Mouse (Mus musculus) heart, adult 2 months (tissue): ENCODE data around the gene Ldb1. TPM values are rescaled to one million over a fixed set of nuclear protein-coding genes. Genes with fewer than 3 reads are reported as not detected.

Source experiments
- DNase-seq, 2 experiments: peaks; one replicate each; pipeline ENCODE4 v3.0.0; 2021
- H3K27ac ChIP-seq: fragments of 200-600 bp; 2 replicates; pipeline ENCODE4 v1.8.1; 2022
- H3K27me3 ChIP-seq: fragments of 200-500 bp; 2 replicates; pipeline ENCODE4 v1.6.1; 2012; ENCODE audit warnings: mild to moderate bottlenecking, low read length, inconsistent platforms, mixed read lengths; ENCODE audit not compliant: control insufficient read depth, insufficient read depth
- H3K36me3 ChIP-seq: fragments of 200-500 bp; 2 replicates; pipeline ENCODE4 v1.6.1; 2012; ENCODE audit warnings: low read length, inconsistent platforms; ENCODE audit not compliant: control insufficient read depth, insufficient read depth
- H3K4me1 ChIP-seq: fragments of 200-500 bp; 2 replicates; pipeline ENCODE4 v1.6.1; 2011; ENCODE audit warnings: low read length; ENCODE audit not compliant: control insufficient read depth, insufficient read depth
- H3K4me3 ChIP-seq: fragments of 200-600 bp; 2 replicates; pipeline ENCODE4 v1.8.1; 2022
- H3K79me2 ChIP-seq: fragments of 200-500 bp; replicated peaks from 2 replicates; pipeline ENCODE4 v1.6.1; 2012; ENCODE audit warnings: mild to moderate bottlenecking, inconsistent platforms, low read length, moderate library complexity, mixed read lengths; ENCODE audit not compliant: control insufficient read depth, insufficient read depth
- H3K9ac ChIP-seq: fragments of 200-500 bp; 2 replicates; pipeline ENCODE4 v1.6.1; 2012; ENCODE audit warnings: low read depth, mild to moderate bottlenecking, control low read depth, inconsistent platforms, low read length, mixed read lengths
- CTCF ChIP-seq: fragments of 200-600 bp; IDR thresholded peaks from 2 replicates; pipeline ENCODE4 v1.8.1; 2022; ENCODE audit warnings: antibody characterized with exemption, mild to moderate bottlenecking, moderate library complexity
- EP300 ChIP-seq: fragments of 200-500 bp; IDR thresholded peaks from 2 replicates; pipeline ENCODE4 v1.6.1; 2011; ENCODE audit warnings: low read depth, low read length, control low read depth; ENCODE audit not compliant: insufficient read depth
- POLR2A ChIP-seq: fragments of 200-500 bp; IDR thresholded peaks from 2 replicates; pipeline ENCODE4 v1.6.1; 2011; ENCODE audit warnings: mild to moderate bottlenecking, low read depth, low read length, control low read depth; ENCODE audit not compliant: insufficient read depth
- intact Hi-C: fragments of 180-260 bp; cut with DNase I; formaldehyde crosslinking; loops from one replicate; pipeline ENCODE4 v1.15.1; 2025
- polyA plus RNA-seq: library from polyadenylated mRNA; depleted of rRNA; stranded (reverse); fragments of >200 nt; gene quantifications from 2 replicates; pipeline ENCODE4 v1.2.3, GENCODE M21; 2012; rRNA removed
- total RNA-seq, 2 experiments: library from RNA; stranded (reverse); gene quantifications; 2 replicates each; pipeline ENCODE4 v1.2.3; 2021

Gene Ldb1
- total and polyA plus RNA-seq, 3 experiments: 39.2 to 94.1 (median 46.3) TPM

- no peak overlapping the region for H3K4me3 ChIP-seq
- no peak for DNase-seq
- H3K36me3 ChIP-seq: no peaks in the 10 kb centered on the region
- H3K4me1 ChIP-seq: no peaks in the 10 kb centered on the region; the same call in 1 of the 2 replicates
- no peaks in the 10 kb centered on the region for H3K27me3 ChIP-seq
- H3K79me2 ChIP-seq: peaks cover 2% of the 10 kb centered on the region; the same call in 1 of the 2 replicates
- H3K27ac ChIP-seq: no peak overlapping the region
- TF ChIP-seq POLR2A (no peak), EP300 (no peak), CTCF (no peak)
- intact Hi-C loops: no loop called here
- no peak overlapping the region for H3K9ac ChIP-seq
Observed at GRCm38 (mm10) chr19:45984379-45984778, 60.6 kb downstream of the Ldb1 start.

Other genes starting within 250 kb of the Ldb1 start
- gene Kcnip2, start 229.2 kb downstream of the Ldb1 start, total RNA-seq: 100 to 1,000 TPM; 174 to 203 TPM
- 216 and 276 TPM in 2 replicates for gene Kcnip2, start 229.2 kb downstream of the Ldb1 start, polyA plus RNA-seq
- gene Armh3, start 46.7 kb downstream of the Ldb1 start, total RNA-seq: 10 to 100 TPM; 13.9 to 14.6 TPM
- gene Armh3, start 46.7 kb downstream of the Ldb1 start, polyA plus RNA-seq: 14.2 and 21.6 TPM in 2 replicates
- gene Hps6, start 41.7 kb downstream of the Ldb1 start, total RNA-seq: 1 to 10 TPM; 5.2 to 5.6 TPM
- 3.6 and 4.0 TPM in 2 replicates for gene Hps6, start 41.7 kb downstream of the Ldb1 start, polyA plus RNA-seq
- 10 to 100 TPM; 15.0 to 18.3 TPM for gene Pprc1, start 328 bp downstream of the Ldb1 start, total RNA-seq
- gene Pprc1, start 328 bp downstream of the Ldb1 start, polyA plus RNA-seq: 11.7 and 15.4 TPM in 2 replicates
- 10 to 100 TPM; 19.1 to 21.1 TPM for gene Nolc1, start 30.6 kb upstream of the Ldb1 start, total RNA-seq
- 6.5 and 7.8 TPM in 2 replicates for gene Nolc1, start 30.6 kb upstream of the Ldb1 start, polyA plus RNA-seq
- under 1 TPM; 0.27 to 0.55 TPM for gene Elovl3, start 86.7 kb upstream of the Ldb1 start, total RNA-seq
- 0.31 and 1.6 TPM in 2 replicates for gene Elovl3, start 86.7 kb upstream of the Ldb1 start, polyA plus RNA-seq
- 1 to 10 TPM; 1.2 to 1.8 TPM for gene Pitx3, start 103.1 kb upstream of the Ldb1 start, total RNA-seq
- 0.39 and 0.82 TPM in 2 replicates for gene Pitx3, start 103.1 kb upstream of the Ldb1 start, polyA plus RNA-seq
- 10 to 100 TPM; 39.9 to 40.0 TPM for gene Gbf1, start 107.3 kb upstream of the Ldb1 start, total RNA-seq
- 49.3 and 52.1 TPM in 2 replicates for gene Gbf1, start 107.3 kb upstream of the Ldb1 start, polyA plus RNA-seq